Mouse (Mus musculus) C2C12 (cell line): Measurements from ENCODE around the gene Gxylt2. TPM values are rescaled to one million over a fixed set of nuclear protein-coding genes. Genes with fewer than 3 reads are reported as not detected.

Experiments
- H3K27me3 ChIP-seq: one replicate; pipeline ENCODE4 v1.6.1; 2011; ENCODE audit not compliant: control insufficient read depth, insufficient read depth, insufficient read length
- H3K36me3 ChIP-seq: one replicate; pipeline ENCODE4 v1.6.1; 2011; ENCODE audit not compliant: control insufficient read depth, insufficient read depth
- H3K4me3 ChIP-seq: one replicate; pipeline ENCODE4 v1.5.1; 2011; ENCODE audit warnings: mild to moderate bottlenecking, control low read depth; ENCODE audit not compliant: poor library complexity, insufficient read depth, severe bottlenecking
- H3K79me2 ChIP-seq: one replicate; pipeline ENCODE4 v1.6.1; 2011; ENCODE audit not compliant: control insufficient read depth, insufficient read depth
- H3K79me3 ChIP-seq: one replicate; pipeline ENCODE4 v1.6.1; 2011; ENCODE audit warnings: low read depth, control low read depth
- H3ac ChIP-seq: one replicate; pipeline ENCODE3; 2011; ENCODE audit warnings: low read depth; ENCODE audit not compliant: control insufficient read depth, insufficient read length
- CEBPB ChIP-seq: IDR thresholded peaks from one replicate; pipeline ENCODE4 v1.6.1; 2011; ENCODE audit warnings: low read depth, mild to moderate bottlenecking, control low read depth, moderate library complexity
- CTCF ChIP-seq: IDR thresholded peaks from one replicate; pipeline ENCODE4 v1.5.1; 2011; ENCODE audit not compliant: control insufficient read depth, insufficient read depth, insufficient read length
- FOSL1 ChIP-seq: IDR thresholded peaks from one replicate; pipeline ENCODE4 v1.8.0; 2011; ENCODE audit warnings: mild to moderate bottlenecking, low read length; ENCODE audit not compliant: poor library complexity, insufficient read depth, severe bottlenecking
- MAX ChIP-seq: IDR thresholded peaks from one replicate; pipeline ENCODE4 v1.6.1; 2011; ENCODE audit warnings: mild to moderate bottlenecking, control low read depth
- MYOD1 ChIP-seq: IDR thresholded peaks from one replicate; pipeline ENCODE4 v1.6.1; 2011; ENCODE audit warnings: low read depth; ENCODE audit not compliant: control insufficient read depth, insufficient read length
- MYOG ChIP-seq: IDR thresholded peaks from one replicate; pipeline ENCODE4 v1.6.1; 2011; ENCODE audit not compliant: control insufficient read depth, insufficient read length; ENCODE audit errors: extremely low read depth
- USF1 ChIP-seq: IDR thresholded peaks from one replicate; pipeline ENCODE4 v1.6.1; 2011; ENCODE audit warnings: low read depth, mild to moderate bottlenecking, control low read depth, moderate library complexity
- polyA plus RNA-seq: library from polyadenylated mRNA; unstranded; fragments of >200 nt; fragmentation: generic; extraction: Trizol; gene quantifications from one replicate; pipeline ENCODE4 v1.2.1, GENCODE M21; 2012; ENCODE audit warnings: missing spikeins

The Gxylt2 gene
- polyA plus RNA-seq, 1 experiment, result 3.5 TPM

DNA sequence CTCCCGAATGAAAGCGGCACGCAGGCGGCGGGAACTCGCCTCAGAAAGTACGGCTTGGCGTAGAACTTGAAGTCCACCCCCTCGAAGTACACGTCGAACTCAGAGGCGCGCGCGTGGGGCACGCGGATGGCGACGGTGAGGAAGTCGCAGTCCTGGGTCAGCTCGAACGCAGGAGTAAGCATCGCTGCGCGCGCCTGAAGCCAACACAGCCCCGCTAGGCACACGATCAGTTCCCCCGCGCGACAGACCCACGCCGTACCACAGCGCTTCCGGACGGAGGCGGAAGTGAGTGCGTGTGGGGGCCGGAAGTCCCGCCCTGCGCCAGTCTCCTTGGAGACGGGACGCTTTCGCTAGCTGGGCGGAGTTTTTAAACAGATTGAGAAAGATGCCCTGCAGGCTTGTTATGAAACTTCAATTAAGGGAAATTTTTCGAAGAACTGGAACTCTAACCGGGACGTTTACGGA lies 33.6 kb upstream of the Gxylt2 start, which contains the start of gene Shq1:
TSS of gene Shq1 (minus strand) at position 278 of the 465 bp plus-strand sequence.
- Histone ChIP-seq H3K4me3 (peak within 1 kb of the TSS; percentile 97), H3K36me3 (peaks cover 7% of the 10 kb centered on the region), H3K27me3 (no peaks in the 10 kb centered on the region), H3K79me2 (peaks cover 17% of the 10 kb centered on the region), H3ac (peak within 1 kb of the TSS; percentile 93), H3K79me3 (no peaks in the 10 kb centered on the region)
- TF ChIP-seq MAX, result peak; percentile 32
- peak; percentile 27 for TF ChIP-seq CEBPB
- TF ChIP-seq MYOG, result no peak

DNA sequence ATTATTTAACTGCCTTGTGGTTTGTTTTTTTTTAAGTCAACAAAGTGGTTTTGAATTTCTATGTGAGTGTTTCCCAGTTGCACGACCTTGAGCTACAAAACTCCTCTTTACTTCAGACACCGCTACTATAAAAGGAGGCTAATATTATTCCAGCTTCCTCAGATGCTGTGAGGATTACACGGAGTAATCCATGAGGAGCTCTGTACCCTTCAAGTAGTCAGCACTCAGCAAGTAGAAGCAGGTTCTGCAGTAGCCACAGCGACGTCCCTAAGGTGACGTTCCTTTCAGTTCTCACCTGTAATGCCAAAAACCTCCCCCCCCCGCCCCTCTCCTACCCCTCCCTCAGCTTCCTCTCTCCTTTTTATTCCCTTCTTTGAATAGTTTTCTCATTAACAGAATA lies 33.1 kb upstream of the Gxylt2 start:
- Histone ChIP-seq H3K4me3 (no peak overlapping the region), H3ac (no peak overlapping the region), H3K79me3 (no peaks in the 10 kb centered on the region), H3K36me3 (peaks cover 7% of the 10 kb centered on the region), H3K27me3 (no peaks in the 10 kb centered on the region), H3K79me2 (peaks cover 17% of the 10 kb centered on the region)
- TF ChIP-seq MYOG, result no peak
- no peak for TF ChIP-seq CTCF
- no peak for TF ChIP-seq MAX

DNA sequence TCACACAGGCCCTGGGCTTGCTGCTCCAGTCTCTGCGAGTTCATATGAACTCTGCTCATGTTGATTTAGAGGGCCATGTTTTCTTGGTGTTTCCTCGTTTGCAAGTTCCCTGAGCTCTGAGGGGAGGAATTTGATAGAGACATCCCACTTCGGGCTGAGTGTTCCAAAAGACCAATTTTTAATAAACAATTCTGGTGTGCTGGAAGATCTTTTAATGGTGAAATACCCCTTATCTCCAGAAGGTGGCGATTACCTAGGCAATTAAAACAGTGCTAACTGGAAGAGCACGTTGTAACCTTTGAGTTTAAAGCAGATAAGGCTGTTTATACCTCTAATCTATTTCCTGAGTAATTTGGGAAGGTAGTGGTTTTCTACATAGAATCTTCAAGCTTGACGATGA lies 29.6 kb upstream of the Gxylt2 start:
- TF ChIP-seq MYOG (no peak), FOSL1 (no peak), MYOD1 (no peak), MAX (no peak), CTCF (no peak), USF1 (no peak), CEBPB (no peak)
- Histone ChIP-seq H3K4me3 (no peak overlapping the region), H3K79me3 (no peaks in the 10 kb centered on the region), H3K79me2 (peaks cover 4% of the 10 kb centered on the region), H3K27me3 (no peaks in the 10 kb centered on the region), H3K36me3 (no peaks in the 10 kb centered on the region), H3ac (no peak overlapping the region)

DNA sequence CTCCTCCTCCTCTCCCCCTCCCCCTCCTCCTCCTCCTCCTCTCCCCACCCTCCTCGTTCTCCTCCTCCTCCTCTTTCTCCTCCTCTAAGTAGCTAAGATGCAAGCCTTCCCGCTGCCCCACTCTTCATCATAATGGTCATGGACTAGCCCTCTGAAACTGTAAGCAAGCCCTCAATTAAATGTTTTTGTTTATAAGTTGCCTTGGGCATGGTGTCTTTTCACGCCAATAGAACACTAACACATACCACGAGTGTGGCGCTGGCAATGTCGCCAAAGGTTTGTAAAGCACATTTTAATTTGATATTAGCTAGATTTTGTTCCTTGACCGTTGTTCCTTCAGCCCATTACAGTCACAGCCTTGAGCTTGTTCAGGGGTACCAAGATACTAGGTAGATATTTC lies 28.1 kb upstream of the Gxylt2 start:
- no peaks in the 10 kb centered on the region for H3K79me3 ChIP-seq

DNA sequence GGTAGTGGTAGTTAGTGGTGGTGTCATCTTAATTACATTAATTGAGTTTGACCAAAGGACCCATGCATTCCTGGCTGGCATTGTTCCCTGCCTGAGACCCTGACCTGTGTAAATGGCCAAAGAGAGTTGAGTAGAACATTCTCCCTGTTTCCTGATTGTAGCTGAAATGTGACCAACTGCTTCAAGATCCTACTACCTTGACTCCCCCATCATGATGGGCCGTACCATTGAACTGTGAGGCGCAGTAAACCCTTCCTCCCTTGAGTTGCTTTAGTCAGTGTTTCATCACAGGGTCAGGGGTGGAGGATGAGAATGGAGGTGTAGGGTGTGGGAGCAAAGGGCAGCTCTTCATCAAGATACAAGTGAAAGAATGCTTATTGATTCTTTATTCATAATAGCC lies 25.9 kb upstream of the Gxylt2 start:
- TF ChIP-seq MAX, result no peak
- TF ChIP-seq MYOD1, result no peak
- TF ChIP-seq CTCF, result no peak
- H3ac ChIP-seq, result no peak overlapping the region

More for the DNA sequence above, 28.1 kb upstream of the Gxylt2 start:
- Histone ChIP-seq H3K27me3 (no peaks in the 10 kb centered on the region), H3K36me3 (no peaks in the 10 kb centered on the region), H3K79me2 (no peaks in the 10 kb centered on the region), H3K4me3 (no peak overlapping the region), H3ac (no peak overlapping the region)
- TF ChIP-seq CTCF (no peak), CEBPB (no peak), MAX (no peak), USF1 (no peak), FOSL1 (no peak), MYOG (no peak), MYOD1 (no peak)

DNA sequence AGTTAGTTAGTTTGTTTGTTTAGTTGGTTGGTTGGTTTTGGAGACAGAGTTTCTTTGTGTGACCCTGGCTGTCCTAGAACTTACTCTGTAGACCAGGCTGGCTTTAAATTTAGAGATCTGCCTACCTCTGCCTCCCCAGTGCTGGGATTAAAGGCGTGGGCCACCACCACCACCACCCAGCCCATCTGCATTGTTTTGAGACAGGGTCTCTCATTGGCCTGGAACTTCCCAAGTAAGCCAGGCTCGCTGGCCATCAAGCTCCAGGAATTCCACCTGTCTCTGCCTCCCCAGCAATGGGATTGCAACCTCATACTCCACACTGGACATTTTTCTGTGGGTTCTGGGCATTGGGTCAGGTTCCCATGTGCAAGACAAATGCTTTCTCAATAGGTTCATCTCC lies 18.2 kb upstream of the Gxylt2 start:
- H3K27me3 ChIP-seq, result no peaks in the 10 kb centered on the region
- TF ChIP-seq MYOD1 (no peak), MAX (no peak), FOSL1 (no peak), MYOG (no peak), USF1 (no peak), CTCF (no peak), CEBPB (no peak)
- H3K36me3 ChIP-seq, result no peaks in the 10 kb centered on the region
- no peak overlapping the region for H3K4me3 ChIP-seq
- no peaks in the 10 kb centered on the region for H3K79me3 ChIP-seq
- no peaks in the 10 kb centered on the region for H3K79me2 ChIP-seq
- H3ac ChIP-seq, result no peak overlapping the region

More for the DNA sequence above, 25.9 kb upstream of the Gxylt2 start:
- no peaks in the 10 kb centered on the region for H3K27me3 ChIP-seq
- no peak overlapping the region for H3K4me3 ChIP-seq
- H3K79me3 ChIP-seq, result no peaks in the 10 kb centered on the region
- no peaks in the 10 kb centered on the region for H3K36me3 ChIP-seq
- no peaks in the 10 kb centered on the region for H3K79me2 ChIP-seq

DNA sequence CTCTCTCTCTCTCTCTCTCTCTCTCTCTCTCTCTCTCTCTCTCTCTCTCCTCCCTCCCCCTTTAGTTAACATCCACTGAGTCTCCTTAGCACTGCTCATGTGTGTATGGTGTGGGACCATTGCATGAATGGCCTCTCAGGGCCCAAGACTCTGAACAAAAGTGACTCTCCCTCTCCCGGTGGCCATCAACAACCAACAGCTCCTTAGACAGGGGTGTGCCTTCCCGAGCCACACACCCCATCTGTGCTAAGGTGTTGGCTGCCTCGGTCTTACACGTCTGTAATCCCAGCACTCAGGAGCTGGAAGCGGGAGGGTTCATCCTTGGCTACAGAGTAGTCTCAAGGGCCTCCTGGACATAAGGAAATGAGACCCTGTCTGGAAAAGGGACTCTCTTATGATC lies 4.5 kb upstream of the Gxylt2 start:
- TF ChIP-seq MYOD1 (no peak), MYOG (no peak), FOSL1 (no peak), CEBPB (no peak), MAX (no peak), USF1 (no peak), CTCF (no peak)
- H3K4me3 ChIP-seq, result no peak overlapping the region
- no peaks in the 10 kb centered on the region for H3K36me3 ChIP-seq
- peaks cover 10% of the 10 kb centered on the region for H3K79me2 ChIP-seq
- no peaks in the 10 kb centered on the region for H3K27me3 ChIP-seq
- no peak overlapping the region for H3ac ChIP-seq
- no peaks in the 10 kb centered on the region for H3K79me3 ChIP-seq
